Mouse (Mus musculus) c-Kit-positive CD71-negative TER-119-negative erythroid progenitor cells, embryonic 14.5 days (primary cell): Measurements from ENCODE around the gene Ccnk.

Experiments
- DNase-seq: peaks from one replicate; pipeline ENCODE4 v3.0.0-alpha.2; 2013; ENCODE audit warnings: low read depth

Gene Ccnk

DNA sequence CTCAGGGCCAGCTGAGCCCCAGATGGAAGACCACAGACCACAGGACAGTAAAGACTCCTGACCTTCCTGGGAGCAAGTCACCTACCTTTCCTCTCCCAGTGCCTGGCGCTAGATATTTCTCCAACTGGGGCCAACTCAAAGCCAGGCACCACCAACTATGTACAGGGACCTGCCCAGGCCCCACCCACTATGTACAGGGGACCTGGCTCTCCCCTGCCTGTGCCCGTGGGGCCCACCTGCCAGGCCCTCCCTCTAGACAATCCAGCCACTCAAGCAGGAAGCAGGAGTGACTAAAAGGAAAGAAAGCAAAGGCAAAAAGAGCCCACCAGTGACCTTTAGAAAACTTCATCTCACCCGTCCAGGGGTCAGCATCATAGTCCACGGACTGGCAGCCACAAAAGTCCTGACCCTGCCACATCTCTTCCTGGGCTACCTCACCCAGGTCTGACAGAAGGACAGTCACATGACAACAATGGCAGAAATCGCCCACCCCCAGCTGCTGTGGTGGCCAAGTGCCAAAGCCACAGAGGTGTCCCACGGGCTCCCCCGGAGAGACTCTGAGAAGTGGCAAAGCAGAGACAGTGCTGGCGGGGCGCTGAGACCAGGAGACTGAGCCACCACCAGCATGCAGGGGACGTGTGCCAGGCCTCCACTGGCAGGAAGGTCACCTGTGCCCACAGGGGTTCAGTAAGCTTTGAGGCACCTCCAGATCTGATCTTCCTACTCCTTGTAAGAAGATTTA, 67.6 kb downstream of the Ccnk start:
- no peak for DNase-seq

DNA sequence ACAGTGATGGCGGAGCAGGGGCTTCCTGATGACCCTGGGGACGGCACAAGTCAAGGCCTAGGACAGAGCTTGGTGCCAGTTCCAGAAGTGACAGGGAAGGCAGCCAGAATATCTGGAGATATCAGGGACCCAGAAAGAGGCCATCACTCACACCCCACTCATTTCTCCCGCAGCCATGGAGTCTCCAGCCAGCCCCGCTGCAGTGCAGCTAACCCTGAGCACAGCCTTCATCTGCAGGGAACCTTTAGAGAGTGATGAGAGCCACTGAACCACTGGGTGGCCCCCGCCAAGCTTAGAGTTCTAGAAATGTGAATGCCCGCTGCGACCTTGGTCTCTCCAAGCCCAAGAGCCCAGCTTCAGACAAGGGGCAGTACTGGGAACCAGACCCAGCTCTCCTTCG, 69.6 kb downstream of the Ccnk start:
- DNase-seq, result no peak

GRCm38 (mm10) chr12:108249522-108249921, 70.1 kb downstream of the Ccnk start:
- no peak for DNase-seq

DNA sequence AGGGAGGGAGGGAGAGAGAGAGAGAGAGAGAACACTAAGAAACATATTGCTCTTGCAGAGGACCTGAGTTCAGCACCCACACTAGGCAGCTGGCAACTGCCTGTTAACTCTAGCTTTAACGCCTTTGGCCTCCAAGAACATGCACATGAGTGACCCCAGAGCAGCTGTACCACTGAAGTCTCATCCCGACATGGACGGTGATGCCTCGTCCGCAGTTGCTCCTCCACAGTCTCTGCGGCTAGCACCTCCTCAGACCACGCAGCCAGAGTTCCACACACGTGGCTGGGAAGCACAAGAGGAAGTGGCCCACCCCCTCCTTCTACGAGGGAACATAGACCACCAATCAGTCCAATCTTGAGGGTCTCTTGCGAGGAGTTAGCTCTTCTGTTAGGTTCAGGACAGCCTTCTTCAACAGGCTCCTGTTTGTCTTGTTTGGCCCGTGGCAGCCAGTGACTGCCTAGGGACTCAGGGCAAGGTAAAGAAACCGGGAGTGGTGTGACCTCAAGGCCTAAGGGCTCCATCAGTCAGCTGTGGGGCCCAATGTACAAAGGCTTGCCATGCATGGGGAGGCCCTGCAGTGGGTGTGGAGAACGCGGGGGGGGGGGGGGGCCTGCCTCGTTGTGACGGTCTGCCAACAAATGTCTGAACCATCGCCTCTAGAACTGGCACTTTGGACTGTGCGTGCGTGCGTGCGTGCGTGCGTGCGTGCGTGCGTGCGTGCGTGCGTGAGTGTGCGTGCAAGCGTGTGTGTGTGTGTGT, 71.8 kb downstream of the Ccnk start:
- DNase-seq, result no peak

DNA sequence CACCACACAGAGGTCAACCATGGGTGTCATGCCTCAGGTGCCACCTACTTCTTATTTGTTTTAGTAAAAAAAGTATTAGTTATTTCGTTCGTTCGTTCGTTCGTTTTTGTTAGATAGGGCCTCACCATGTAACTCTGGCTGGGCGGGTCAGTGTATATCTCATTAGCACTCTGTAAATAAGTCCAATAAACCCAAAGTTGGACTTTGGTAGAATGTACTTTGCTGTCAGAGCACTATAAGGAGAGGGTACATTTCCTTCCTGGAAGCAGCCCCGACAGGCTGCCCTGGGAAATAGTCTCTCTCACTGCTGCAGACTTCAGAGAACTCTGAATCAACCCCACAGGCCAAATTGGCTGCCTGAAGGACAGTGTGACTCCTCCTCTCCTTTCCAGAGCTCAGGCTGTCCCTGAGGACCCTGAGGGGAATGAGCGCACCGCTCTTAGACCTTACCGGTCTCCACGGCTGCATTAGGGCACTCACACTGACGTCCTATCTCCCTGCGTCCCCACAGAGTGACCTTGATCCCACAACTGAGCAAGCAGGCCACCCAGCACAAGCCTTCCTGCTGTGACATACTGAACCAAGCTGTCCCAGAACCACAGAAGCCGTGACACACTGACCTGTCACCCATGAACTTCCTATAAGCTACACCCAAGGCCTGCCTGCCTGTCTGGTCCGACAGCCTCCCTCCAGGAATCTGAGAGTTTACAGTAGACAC, 72.6 kb downstream of the Ccnk start:
- no peak for DNase-seq
